Mouse (Mus musculus): ENCODE results near the gene Cdc42bpb.
A peak's percentile ranks its signal among the peaks of the same experiment; 100 is the strongest.

Gene Cdc42bpb

GRCm38 (mm10) chr12:111377376-111377973, at the start of gene Cdc42bpb:
Gene Cdc42bpb, minus strand, starts transcription at chr12:111377718.
- peak; percentile 98 for DNase-seq

- peak; percentile 96 to 97 for DNase-seq
Measured at GRCm38 (mm10) chr12:111425789-111426460, 48.4 kb upstream of the Cdc42bpb start.

- peak; percentile 85 to 90 for DNase-seq
Measured at GRCm38 (mm10) chr12:111425258-111425657, 47.7 kb upstream of the Cdc42bpb start.

GRCm38 (mm10) chr12:111424547-111424946, 47.0 kb upstream of the Cdc42bpb start:
- DNase-seq: no peak

- DNase-seq: no peak
Measured at GRCm38 (mm10) chr12:111423570-111424129, 46.1 kb upstream of the Cdc42bpb start.

GRCm38 (mm10) chr12:111422852-111423251, 45.3 kb upstream of the Cdc42bpb start:
- no peak for DNase-seq

- DNase-seq: no peak
Measured at GRCm38 (mm10) chr12:111420946-111421709, 43.6 kb upstream of the Cdc42bpb start.

GRCm38 (mm10) chr12:111419918-111420317, 42.4 kb upstream of the Cdc42bpb start:
- no peak for DNase-seq

GRCm38 (mm10) chr12:111416921-111417779, 39.6 kb upstream of the Cdc42bpb start, which contains the start of gene Exoc3l4:
Gene Exoc3l4, plus strand, starts transcription at chr12:111417017.
- DNase-seq: peak in 1 of 2 experiments; percentile 33

GRCm38 (mm10) chr12:111413300-111413699, 35.8 kb upstream of the Cdc42bpb start:
- DNase-seq: peak; percentile 92 to 94

- DNase-seq: no peak
Measured at GRCm38 (mm10) chr12:111412581-111413284, 35.2 kb upstream of the Cdc42bpb start.

- peak in 1 of 2 experiments; percentile 34 for DNase-seq
Measured at GRCm38 (mm10) chr12:111411631-111412355, 34.3 kb upstream of the Cdc42bpb start.

- peak; percentile 53 to 65 for DNase-seq
Measured at GRCm38 (mm10) chr12:111409583-111409982, 32.1 kb upstream of the Cdc42bpb start.

GRCm38 (mm10) chr12:111406622-111407021, 29.1 kb upstream of the Cdc42bpb start, which contains the start of gene Lbhd2:
Gene Lbhd2, plus strand, starts transcription at chr12:111406809.
- DNase-seq: peak in 1 of 2 experiments; percentile 44

- no peak for DNase-seq
Measured at GRCm38 (mm10) chr12:111404880-111405279, 27.4 kb upstream of the Cdc42bpb start.

GRCm38 (mm10) chr12:111401454-111402184, 24.1 kb upstream of the Cdc42bpb start:
- peak; percentile 84 to 88 for DNase-seq

- no peak for DNase-seq
Measured at GRCm38 (mm10) chr12:111396997-111397396, 19.5 kb upstream of the Cdc42bpb start.

GRCm38 (mm10) chr12:111394008-111394407, 16.5 kb upstream of the Cdc42bpb start:
- DNase-seq: no peak

GRCm38 (mm10) chr12:111387146-111387545, 9.6 kb upstream of the Cdc42bpb start:
- no peak for DNase-seq

- DNase-seq: no peak
Measured at GRCm38 (mm10) chr12:111386642-111387120, 9.2 kb upstream of the Cdc42bpb start.

All from cerebellum, postnatal 25 days (tissue).